Mouse (Mus musculus) adrenal gland, adult 8-10 months (tissue): ENCODE measurements around the gene Eif2ak3. TPM values are rescaled to one million over a fixed set of nuclear protein-coding genes. Genes with fewer than 3 reads are reported as not detected.
A peak's percentile ranks its signal among the peaks of the same experiment; 100 is the strongest.
"Not testable (repeated sequence)": the region's sequence is repeated elsewhere in the genome, so short reads cannot be mapped to it uniquely, and the experiment has no call there.

Experiments
- DNase-seq: peaks from one replicate; pipeline ENCODE4 v3.0.0; 2022
- total RNA-seq, 4 experiments: library from RNA; stranded (reverse); gene quantifications; 2 replicates each; pipeline ENCODE4 v1.2.4; 2022

Eif2ak3 gene
- 10 to 100 TPM; 22.6 to 31.6 (median 27.9) TPM for total RNA-seq

DNA sequence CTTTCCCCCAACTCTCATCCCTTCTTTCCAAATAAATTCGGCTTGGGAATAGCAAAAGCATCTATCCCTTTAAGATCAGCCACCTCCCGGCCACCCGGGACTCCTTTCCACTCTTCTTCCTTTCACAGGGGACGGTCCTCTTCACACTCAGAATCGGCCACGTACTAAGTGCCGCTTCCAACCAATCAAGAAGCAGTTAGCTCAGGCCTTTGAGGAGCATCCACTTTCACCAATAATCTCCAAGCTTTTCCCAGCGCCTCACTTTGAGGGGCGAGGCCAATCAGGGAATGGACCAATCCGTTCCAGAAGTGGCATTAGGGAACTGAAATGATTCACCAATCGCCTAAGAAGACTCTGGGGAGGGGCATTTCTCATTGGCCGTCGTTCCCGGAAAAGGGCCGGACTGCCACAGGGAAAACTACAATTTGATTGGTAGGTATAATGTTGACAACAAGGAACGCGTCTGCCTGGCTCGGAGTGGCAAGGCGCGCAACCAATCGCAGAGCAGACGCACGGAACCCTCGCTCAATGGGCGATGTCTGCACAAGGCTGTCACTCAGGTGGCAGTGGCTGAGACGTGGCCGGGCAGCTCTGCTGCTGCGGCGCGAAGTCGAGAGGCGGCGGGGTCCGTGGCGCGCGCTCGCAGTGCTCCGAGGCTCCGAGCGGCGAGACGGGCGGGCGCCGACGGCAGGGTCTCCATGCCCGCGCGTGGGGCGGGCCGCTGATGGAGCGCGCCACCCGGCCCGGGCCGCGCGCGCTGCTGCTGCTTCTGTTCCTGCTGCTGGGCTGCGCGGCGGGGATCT lies at the start of gene Eif2ak3:
TSS of gene Eif2ak3 (plus strand) at position 514 of the 803 bp plus-strand sequence.
- DNase-seq: peak; percentile 100

DNA sequence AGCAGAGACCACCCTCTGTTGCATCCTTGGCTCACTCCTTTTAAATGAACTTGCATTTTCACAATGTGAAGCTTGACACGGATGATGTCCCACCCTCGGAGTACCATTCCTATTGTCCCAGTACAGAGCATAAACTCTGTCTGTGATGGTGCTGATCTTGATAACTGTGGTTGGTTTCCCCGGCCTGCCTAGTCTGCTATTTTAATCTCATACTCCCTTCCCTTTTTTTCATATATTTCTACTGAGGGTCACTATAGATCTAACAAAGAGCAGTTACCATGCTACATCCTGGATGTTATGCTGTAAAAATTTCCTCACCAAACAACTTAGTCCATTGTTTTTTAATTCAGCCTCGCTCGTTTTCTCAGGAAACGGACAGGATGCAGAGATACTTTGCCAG lies 47.4 kb upstream of the Eif2ak3 start:
- no peak for DNase-seq

DNA sequence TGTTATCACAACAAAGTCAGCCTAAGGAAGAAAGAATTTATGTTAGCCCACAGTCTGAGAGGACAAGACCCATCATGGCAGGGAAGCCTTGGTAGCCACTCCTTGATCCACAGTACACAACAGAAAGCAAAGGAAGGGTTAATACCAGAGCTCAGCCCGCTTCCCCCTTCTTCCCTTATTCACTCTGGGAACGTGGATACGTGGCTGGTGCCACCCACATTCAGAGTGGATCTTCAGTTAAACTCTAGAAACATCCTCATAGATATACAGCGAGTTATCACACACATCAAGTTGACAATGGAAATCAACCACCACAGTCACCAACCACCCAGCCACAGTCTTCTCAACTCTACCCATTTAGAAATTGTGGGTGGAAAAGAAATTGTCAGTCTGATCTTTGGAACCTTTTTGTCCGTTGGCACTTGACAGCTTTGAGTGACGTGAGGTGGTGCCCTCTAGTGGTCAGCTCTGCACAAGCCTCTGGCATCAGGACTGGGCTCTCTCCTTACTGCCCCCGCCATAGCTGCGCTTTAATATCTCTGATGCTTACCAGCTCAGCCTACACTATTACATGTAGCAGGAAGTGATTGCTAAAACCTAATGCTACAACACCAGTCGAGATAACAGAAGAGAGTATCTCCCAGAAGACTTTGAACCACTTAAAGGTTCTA lies 46.6 kb upstream of the Eif2ak3 start:
- DNase-seq: no peak

GRCm38 (mm10) chr6:70804632-70805031 lies 39.7 kb upstream of the Eif2ak3 start:
- DNase-seq: no peak

- no peak for DNase-seq
These were observed 39.0 kb upstream of the Eif2ak3 start for GRCm38 (mm10) chr6:70805267-70805666.

DNA sequence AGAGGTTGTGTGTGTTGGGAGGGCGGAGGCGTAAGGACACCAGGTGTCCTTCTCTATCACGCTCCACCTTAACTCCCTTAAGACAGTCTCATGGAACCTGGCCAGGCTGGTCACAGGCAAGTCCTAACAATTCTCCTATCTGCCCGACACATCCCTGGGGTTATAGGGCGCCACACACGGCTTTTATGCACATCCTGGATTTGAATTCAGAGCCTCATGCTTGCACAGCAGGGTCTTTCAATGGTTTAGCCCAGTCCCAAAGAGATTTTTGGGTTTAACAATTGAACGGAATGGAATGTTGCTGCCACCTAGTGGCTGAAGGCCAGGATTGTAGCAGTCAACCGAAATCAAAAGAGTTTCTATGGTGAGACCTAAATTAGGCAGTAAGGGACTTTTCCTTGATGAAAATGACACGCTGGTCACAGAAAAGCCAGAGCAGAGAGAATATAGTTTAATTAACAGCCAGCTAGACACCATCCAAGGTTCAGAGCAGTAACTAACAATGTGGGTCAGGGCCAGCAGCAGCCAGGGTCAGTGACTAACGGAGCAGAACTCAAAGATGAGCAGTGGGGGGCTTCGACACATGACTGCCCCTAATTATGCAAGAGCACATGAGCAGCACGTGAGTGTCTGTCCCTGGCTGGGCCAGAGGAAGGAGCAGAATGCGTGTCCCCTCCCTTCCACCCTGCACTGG lies 38.3 kb upstream of the Eif2ak3 start:
- peak; percentile 35 for DNase-seq

DNA sequence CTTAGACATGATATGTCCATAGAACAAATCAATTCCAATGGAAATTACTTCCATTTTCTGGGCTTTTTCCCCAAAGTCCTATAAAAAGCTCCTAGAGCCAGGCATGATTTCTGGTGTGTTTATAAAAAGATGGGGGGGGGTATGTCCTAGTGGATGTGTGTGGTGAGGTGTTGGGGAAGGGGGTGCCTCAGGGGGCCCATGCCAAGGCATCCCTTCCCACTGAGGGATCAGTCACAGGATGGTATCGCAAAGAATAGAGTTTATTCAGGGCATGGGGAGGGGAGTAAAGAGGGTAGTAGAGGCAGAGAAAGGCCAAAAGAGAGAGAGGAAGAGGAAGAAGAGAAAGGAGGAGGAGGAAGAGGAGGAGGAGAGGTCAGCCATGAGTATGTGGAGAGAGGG lies 37.8 kb upstream of the Eif2ak3 start:
- no peak for DNase-seq

GRCm38 (mm10) chr6:70810524-70810923 lies 33.8 kb upstream of the Eif2ak3 start:
- DNase-seq: no peak

- peak; percentile 45 for DNase-seq
These were observed 32.5 kb upstream of the Eif2ak3 start for GRCm38 (mm10) chr6:70811557-70812525.

GRCm38 (mm10) chr6:70812526-70812895 lies 31.8 kb upstream of the Eif2ak3 start:
- no peak for DNase-seq

- no peak for DNase-seq
These were observed 30.2 kb upstream of the Eif2ak3 start for GRCm38 (mm10) chr6:70813921-70814628.

DNA sequence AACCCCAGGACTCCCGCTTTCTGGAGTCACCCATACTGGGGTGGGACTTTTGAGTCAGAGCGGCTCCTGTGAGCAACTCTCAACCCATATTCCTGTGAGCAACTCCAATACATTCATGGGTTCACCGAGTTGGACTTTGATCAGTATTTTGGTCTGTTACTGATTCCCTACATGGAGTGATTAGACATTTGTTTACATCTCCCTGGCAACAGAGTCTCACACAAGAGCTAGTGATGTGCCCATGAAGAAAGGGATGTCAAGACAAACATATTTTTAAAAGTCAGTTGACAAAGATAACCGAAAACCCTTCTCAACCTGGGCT lies 29.7 kb upstream of the Eif2ak3 start:
- DNase-seq: no peak

DNA sequence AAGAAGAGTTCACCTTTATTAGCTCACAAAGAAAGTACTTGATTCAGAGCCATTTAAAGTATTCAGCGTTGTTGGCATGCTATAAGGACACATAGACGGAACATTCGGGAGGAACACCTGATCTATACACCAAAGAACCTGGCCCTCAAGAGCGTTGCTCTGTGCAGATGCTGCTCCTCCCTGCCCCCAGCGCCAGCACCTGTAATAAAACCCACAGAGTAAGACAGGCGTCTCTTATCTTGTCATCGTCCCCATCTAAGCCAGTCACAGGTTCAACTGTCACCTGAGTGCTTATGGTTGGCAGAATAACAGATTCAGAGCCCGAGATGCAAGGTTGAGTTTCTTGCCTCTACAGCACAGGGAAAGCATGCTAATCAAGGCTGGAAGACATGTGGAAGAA lies 28.8 kb upstream of the Eif2ak3 start:
- DNase-seq: no peak

DNA sequence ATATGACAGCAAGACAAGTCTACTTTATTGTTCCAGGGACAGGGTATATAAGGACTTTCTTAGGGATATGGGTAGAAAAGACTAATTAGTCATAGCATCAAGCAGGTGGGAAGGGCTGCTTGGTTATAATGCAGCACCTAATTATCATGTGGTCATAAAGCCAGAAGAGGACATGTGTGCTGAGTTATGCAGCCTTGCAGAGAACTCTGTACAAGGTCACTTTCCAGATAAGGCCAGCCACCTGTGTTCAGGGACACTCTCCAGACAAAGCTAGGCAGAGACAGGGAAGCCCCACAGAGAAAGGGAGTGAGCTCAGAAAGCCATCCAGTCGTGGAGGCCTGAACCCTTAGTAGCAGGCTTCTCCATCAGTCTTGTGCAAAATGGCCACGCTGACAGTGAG lies 22.7 kb upstream of the Eif2ak3 start:
- DNase-seq: peak; percentile 26

GRCm38 (mm10) chr6:70822386-70822910 lies 21.9 kb upstream of the Eif2ak3 start:
- DNase-seq: no peak

DNA sequence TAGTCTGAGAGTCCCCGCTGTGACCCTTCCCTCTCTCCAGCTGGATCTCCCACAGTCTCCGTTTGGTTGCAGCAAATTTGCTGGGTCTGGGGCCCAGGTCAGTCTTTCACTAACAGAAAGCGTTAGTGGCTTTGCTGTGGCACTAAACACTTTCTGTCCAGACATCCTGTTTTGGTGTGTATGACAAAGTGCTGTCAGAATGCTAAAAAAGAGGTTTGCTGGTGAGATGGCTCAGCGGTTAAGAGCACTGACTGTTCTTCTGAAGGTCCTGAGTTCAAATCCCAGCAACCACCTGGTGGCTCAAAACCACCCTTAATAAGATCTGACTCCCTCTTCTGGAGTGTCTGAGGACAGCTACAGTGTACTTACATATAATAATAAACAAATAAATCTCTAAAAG lies 21.0 kb upstream of the Eif2ak3 start:
- not testable (repeated sequence) for DNase-seq

DNA sequence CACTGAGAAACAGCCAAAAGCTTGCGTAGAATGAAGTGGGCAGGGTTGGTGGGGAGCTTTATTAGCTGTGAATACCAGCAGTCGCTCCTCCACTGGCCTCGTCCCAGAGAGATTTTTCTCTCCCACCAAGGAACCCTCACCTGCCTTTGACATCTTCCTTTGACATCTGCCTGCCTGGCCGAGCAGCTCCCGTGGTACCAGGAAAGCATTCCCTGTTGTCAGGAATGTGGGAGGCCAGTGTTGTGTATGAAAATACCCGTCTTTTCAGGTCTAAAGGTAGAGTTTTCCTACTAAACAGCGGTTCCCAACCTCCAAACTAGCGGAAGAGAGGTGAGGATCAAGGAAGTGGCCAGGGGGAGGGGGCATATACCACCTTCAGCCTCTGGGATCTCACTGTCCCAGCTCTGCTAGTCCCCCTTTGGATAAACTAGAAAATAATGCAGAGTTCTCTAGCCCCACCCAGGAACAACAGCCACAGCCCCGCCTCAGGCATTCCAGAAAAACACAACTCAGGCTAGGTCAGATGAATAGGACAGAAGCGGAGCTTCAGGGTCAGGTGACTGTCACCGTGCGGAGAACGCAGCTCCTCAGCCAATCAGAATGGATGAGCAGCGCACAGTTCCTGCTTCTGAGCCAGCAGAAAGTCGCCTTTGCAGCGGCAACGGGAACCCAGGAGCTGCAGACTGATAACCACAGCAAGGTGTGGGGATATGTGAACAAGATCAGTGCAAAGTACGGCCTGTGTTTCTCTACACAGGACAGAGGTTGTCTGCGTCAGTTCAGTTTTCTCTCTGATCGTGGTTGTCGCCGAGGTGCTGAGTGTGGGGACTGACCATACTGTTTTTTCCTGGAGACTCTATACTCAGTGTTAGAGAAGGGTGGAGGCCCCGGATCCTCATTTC lies 20.0 kb upstream of the Eif2ak3 start:
- DNase-seq: peak; percentile 80

DNA sequence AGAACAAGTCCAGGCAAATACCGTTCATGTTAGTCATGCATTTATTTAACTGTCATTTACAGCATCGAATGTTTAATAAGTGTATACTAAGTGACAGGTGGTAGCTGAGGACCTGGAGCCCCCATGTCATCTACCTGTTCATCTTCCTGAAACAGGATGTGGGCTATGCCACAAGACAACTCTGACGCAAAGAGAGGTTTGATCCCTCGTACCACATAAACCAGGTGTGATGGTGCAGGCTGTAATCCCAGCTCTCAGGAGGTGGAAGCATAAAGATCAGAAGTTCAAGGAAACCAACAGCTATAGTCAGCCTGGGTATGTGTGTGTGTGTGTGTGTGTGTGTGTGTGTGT lies 19.4 kb upstream of the Eif2ak3 start:
- DNase-seq: no peak

DNA sequence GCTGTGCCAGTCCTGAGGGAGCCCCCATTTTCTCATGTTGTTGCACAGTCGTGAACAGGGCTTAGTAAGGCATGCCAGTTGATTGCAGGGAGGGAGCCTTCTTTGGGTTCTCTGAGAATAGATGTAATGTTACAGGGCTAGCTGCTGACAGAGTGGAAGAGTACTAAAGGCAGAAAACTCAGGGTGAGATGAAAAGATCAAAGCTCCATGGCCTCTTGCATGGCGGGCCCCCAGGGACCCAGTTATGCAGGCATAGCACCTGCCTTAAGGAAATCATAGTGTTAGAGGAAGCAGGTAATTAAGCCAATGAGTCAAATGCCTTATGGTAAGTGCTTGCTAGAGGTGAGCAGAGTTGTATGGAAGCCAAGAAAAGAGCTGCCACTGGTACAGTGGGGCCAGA lies 14.9 kb upstream of the Eif2ak3 start:
- DNase-seq: no peak

DNA sequence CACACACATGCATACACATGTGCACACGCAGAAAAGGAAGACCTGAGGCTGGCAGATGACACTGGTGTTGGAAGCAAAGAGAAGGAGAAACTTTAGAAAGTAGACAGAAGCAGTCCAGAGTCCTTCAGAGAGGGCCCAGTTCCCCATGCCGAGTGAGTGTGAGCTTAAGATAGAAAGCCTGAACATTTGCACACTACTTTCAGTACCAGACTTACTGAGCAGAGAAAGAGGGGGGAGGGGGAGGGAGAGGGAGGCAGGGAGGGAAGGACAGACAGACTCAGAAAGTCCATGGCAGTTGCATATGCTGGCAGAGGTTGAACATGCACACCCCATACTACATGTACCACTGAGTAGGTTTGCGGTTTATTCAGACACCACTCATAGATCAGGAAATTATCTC lies 13.8 kb upstream of the Eif2ak3 start:
- DNase-seq: no peak
